Mouse (Mus musculus) heart, postnatal 0 days (tissue): ENCODE results near the gene Epn2.

Experiments used
- CTCF ChIP-seq: IDR thresholded peaks from 2 replicates; pipeline ENCODE4 v1.5.1; 2016; ENCODE audit warnings: antibody characterized with exemption, control low read depth, low read depth
- EP300 ChIP-seq: IDR thresholded peaks from 2 replicates; pipeline ENCODE4 v1.6.1; 2016; ENCODE audit warnings: antibody characterized with exemption, low read depth

- TF ChIP-seq CTCF (no peak), EP300 (no peak)
These were observed 13.6 kb upstream of the Epn2 start for GRCm38 (mm10) chr11:61593069-61593468.
